Mouse (Mus musculus) kidney, adult 18-20 months (tissue): ENCODE results near the gene Cnpy3.

Experiments used
- DNase-seq: peaks from one replicate; pipeline ENCODE4 v3.0.0; 2021

Cnpy3 gene

GRCm38 (mm10) chr17:46712442-46712841 lies 39.6 kb downstream of the Cnpy3 start:
- DNase-seq, result no peak

- peak; percentile 61 for DNase-seq
Observed at GRCm38 (mm10) chr17:46711612-46712271, 40.3 kb downstream of the Cnpy3 start.

GRCm38 (mm10) chr17:46710959-46711597 lies 40.9 kb downstream of the Cnpy3 start, which contains the start of gene Pex6:
TSS of gene Pex6 (plus strand) at chr17:46711463.
- peak; percentile 93 for DNase-seq

- no peak for DNase-seq
Observed at GRCm38 (mm10) chr17:46706375-46707089, 45.5 kb downstream of the Cnpy3 start.

- peak; percentile 97 for DNase-seq
Observed at GRCm38 (mm10) chr17:46704887-46705835, 46.9 kb downstream of the Cnpy3 start, which contains the start of gene Ppp2r5d. TSS of gene Ppp2r5d (minus strand) at chr17:46705111.

- DNase-seq, result no peak
Observed at GRCm38 (mm10) chr17:46703971-46704886, 47.8 kb downstream of the Cnpy3 start.

GRCm38 (mm10) chr17:46702506-46702905 lies 49.5 kb downstream of the Cnpy3 start:
- no peak for DNase-seq

GRCm38 (mm10) chr17:46702100-46702499 lies 49.9 kb downstream of the Cnpy3 start:
- DNase-seq, result no peak

GRCm38 (mm10) chr17:46701489-46701888 lies 50.5 kb downstream of the Cnpy3 start:
- no peak for DNase-seq

- DNase-seq, result no peak
Observed at GRCm38 (mm10) chr17:46699912-46700311, 52.1 kb downstream of the Cnpy3 start.

- no peak for DNase-seq
Observed at GRCm38 (mm10) chr17:46699245-46699644, 52.8 kb downstream of the Cnpy3 start.

- no peak for DNase-seq
Observed at GRCm38 (mm10) chr17:46698515-46698914, 53.5 kb downstream of the Cnpy3 start.

- no peak for DNase-seq
Observed at GRCm38 (mm10) chr17:46694517-46695063, 57.4 kb downstream of the Cnpy3 start.

- DNase-seq, result no peak
Observed at GRCm38 (mm10) chr17:46691390-46691789, 60.6 kb downstream of the Cnpy3 start.

GRCm38 (mm10) chr17:46690665-46691064 lies 61.3 kb downstream of the Cnpy3 start:
- DNase-seq, result no peak

GRCm38 (mm10) chr17:46685913-46686312 lies 66.1 kb downstream of the Cnpy3 start:
- DNase-seq, result no peak
